ENCODE assay signal across 26 mouse cellular contexts in the genomic region with DNA sequence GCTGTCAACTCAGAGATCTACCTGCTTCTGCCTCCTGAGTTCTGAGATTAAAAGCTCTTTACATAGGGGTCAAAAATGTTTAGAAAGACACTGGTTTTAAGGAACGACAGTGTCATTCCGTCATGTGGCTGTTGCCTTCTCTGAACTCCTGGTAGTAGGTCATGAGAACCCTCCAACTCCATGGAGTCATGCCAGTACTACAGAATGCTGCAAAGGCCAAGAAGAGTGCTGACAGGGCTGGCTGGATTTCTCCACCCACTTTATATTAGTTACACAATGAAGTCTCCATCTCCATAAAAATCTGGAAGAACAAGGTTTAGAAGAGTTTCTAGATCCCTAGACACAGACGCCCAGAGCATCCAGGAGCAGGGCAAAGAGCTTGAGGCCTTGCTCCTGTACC.
A peak's percentile ranks its signal among the peaks of the same experiment; 100 is the strongest.
DNase-seq lines count a peak whose midpoint lies in the region; ATAC-seq lines count a peak whose summit lies in the region.
"Had no signal": no experiment of that assay in that cellular context is flagged by ENCODE, and none has a peak within 500 bp of the region (broad histone marks: within the 10 kb centered on the region; RNA-seq: fewer than 3 reads in every experiment).

No protein-coding gene starts in this region.

- no peaks in the 10 kb centered on the region for H3K9me3 ChIP-seq in kidney, embryonic 14.5 days (ENCODE audit: control insufficient read depth, low read length)
- H3K9me3 ChIP-seq in forebrain, embryonic 13.5 days (replicated peaks) = no peaks in the 10 kb centered on the region
- H3K9me3 ChIP-seq: embryonic facial prominence, embryonic 13.5 days; embryonic facial prominence, embryonic 15.5 days; G1E had no signal

- H3K9ac ChIP-seq in kidney, embryonic 14.5 days (ENCODE audit: low read depth, low read length) = no peak overlapping the region
- H3K9ac ChIP-seq in forebrain, embryonic 13.5 days = no peak overlapping the region
- H3K9ac ChIP-seq: embryonic facial prominence, embryonic 13.5 days; embryonic facial prominence, embryonic 15.5 days had no signal

- no peaks in the 10 kb centered on the region for H3K27me3 ChIP-seq in kidney, embryonic 14.5 days (ENCODE audit: control insufficient read depth, insufficient read depth, low read length)
- H3K27me3 ChIP-seq in forebrain, embryonic 13.5 days = no peaks in the 10 kb centered on the region
- H3K27me3 ChIP-seq: CH12.LX; embryonic facial prominence, embryonic 13.5 days; embryonic facial prominence, embryonic 15.5 days had no signal

- peaks cover 37% of the 10 kb centered on the region for H3K36me3 ChIP-seq in kidney, embryonic 14.5 days (ENCODE audit: control insufficient read depth, insufficient read depth, low read length)
- peaks cover 40% of the 10 kb centered on the region for H3K36me3 ChIP-seq in forebrain, embryonic 13.5 days (ENCODE audit: poor library complexity, severe bottlenecking)

- no peak overlapping the region for H3K27ac ChIP-seq in kidney, embryonic 14.5 days (ENCODE audit: low read depth, low read length)
- H3K27ac ChIP-seq in forebrain, embryonic 13.5 days = no peak overlapping the region
- H3K27ac ChIP-seq: embryonic facial prominence, embryonic 13.5 days; embryonic facial prominence, embryonic 15.5 days had no signal

- H3K4me2 ChIP-seq in kidney, embryonic 14.5 days (replicated peaks; ENCODE audit: low read depth, low read length) = no peak overlapping the region
- H3K4me2 ChIP-seq in forebrain, embryonic 13.5 days = no peak overlapping the region
- H3K4me2 ChIP-seq: embryonic facial prominence, embryonic 13.5 days; embryonic facial prominence, embryonic 15.5 days had no signal

- no peak for ATAC-seq in kidney, embryonic 14.5 days (ENCODE audit: low FRiP score, low TSS enrichment)
- ATAC-seq in forebrain, embryonic 13.5 days = no peak
- ATAC-seq: CD4-positive, CD25-positive, alpha-beta regulatory T cell, adult 4 months; forebrain, embryonic 14.5 days; forebrain, embryonic 16.5 days had no signal

- peak; percentile 38 for DNase-seq in kidney, adult 9 months
- peak; percentile 40 for DNase-seq in 3T3-L1 (ENCODE audit: low read depth, low spot score)
- peak; percentile 16 for DNase-seq in NIH3T3 (ENCODE audit: low read depth)
- peak; percentile 57 for DNase-seq in fat pad, adult 2 months (ENCODE audit: extremely low read depth, low read depth, low spot score)
- DNase-seq in lung, postnatal 4 days = no peak
- DNase-seq: adrenal gland, adult 2 months; adrenal gland, postnatal 10 days; adrenal gland, postnatal 25 days; B cell, adult 2 months; cerebellum, adult 11 months; cerebellum, adult 18-20 months; cerebellum, adult 8-10 months; cerebellum, adult 9-11 months; cerebellum, postnatal 14 days; cerebellum, postnatal 36 days; embryo, embryonic 11 days had no signal

- no peaks in the 10 kb centered on the region for H3K4me1 ChIP-seq in kidney, embryonic 14.5 days (ENCODE audit: control insufficient read depth, insufficient read depth, low read length)
- no peaks in the 10 kb centered on the region for H3K4me1 ChIP-seq in forebrain, embryonic 13.5 days
- H3K4me1 ChIP-seq: embryonic facial prominence, embryonic 13.5 days; embryonic facial prominence, embryonic 15.5 days had no signal

- H3K4me3 ChIP-seq in kidney, embryonic 14.5 days (ENCODE audit: low read length) = no peak overlapping the region
- H3K4me3 ChIP-seq in forebrain, embryonic 13.5 days = no peak overlapping the region
- H3K4me3 ChIP-seq: embryonic facial prominence, embryonic 13.5 days; embryonic facial prominence, embryonic 15.5 days; erythroblast, embryonic 14.5 days had no signal

- 90% methylated on average over 3 of the region's 3 CpGs for WGBS in kidney, embryonic 14.5 days
- WGBS in forebrain, embryonic 13.5 days = 97% methylated on average over 3 of the region's 3 CpGs

Comparison
In these comparisons a context has a peak if more than half of its experiments do, and no peak if none do; other contexts are left out.
1. DNase-seq: peak in kidney, adult 9 months (single experiment), 3T3-L1 (single experiment), NIH3T3 (single experiment) and fat pad, adult 2 months (single experiment); none in lung, postnatal 4 days (0 of 2).